Mouse (Mus musculus): ENCODE results near the gene 2900026A02Rik. TPM values are rescaled to one million over a fixed set of nuclear protein-coding genes. Genes with fewer than 3 reads are reported as not detected.

2900026A02Rik gene
- total RNA-seq, 2 experiments from 2014 or later = 23.0 to 23.1 TPM

- DNase-seq = peak; percentile 41
Observed at GRCm38 (mm10) chr5:113174916-113175692, 45.9 kb downstream of the 2900026A02Rik start.

GRCm38 (mm10) chr5:113173318-113173717 lies 47.7 kb downstream of the 2900026A02Rik start:
- peak; percentile 85 for DNase-seq

GRCm38 (mm10) chr5:113171968-113172578 lies 49.0 kb downstream of the 2900026A02Rik start:
- DNase-seq = no peak

- DNase-seq = no peak
Observed at GRCm38 (mm10) chr5:113170064-113170754, 50.8 kb downstream of the 2900026A02Rik start.

- DNase-seq = peak; percentile 77
Observed at GRCm38 (mm10) chr5:113167733-113168132, 53.3 kb downstream of the 2900026A02Rik start.

GRCm38 (mm10) chr5:113165481-113165880 lies 55.6 kb downstream of the 2900026A02Rik start:
- DNase-seq = peak; percentile 54

- peak; percentile 91 for DNase-seq
Observed at GRCm38 (mm10) chr5:113164873-113165441, 56.1 kb downstream of the 2900026A02Rik start.

- DNase-seq = peak; percentile 81
Observed at GRCm38 (mm10) chr5:113164448-113164847, 56.6 kb downstream of the 2900026A02Rik start.

- peak; percentile 79 for DNase-seq
Observed at GRCm38 (mm10) chr5:113163116-113163515, 57.9 kb downstream of the 2900026A02Rik start.

- no peak for DNase-seq
Observed at GRCm38 (mm10) chr5:113162699-113163098, 58.3 kb downstream of the 2900026A02Rik start.

- no peak for DNase-seq
Observed at GRCm38 (mm10) chr5:113161576-113161975, 59.5 kb downstream of the 2900026A02Rik start.

- DNase-seq = no peak
Observed at GRCm38 (mm10) chr5:113160320-113160719, 60.7 kb downstream of the 2900026A02Rik start.

- DNase-seq = no peak
Observed at GRCm38 (mm10) chr5:113158759-113159355, 62.2 kb downstream of the 2900026A02Rik start.

- DNase-seq = no peak
Observed at GRCm38 (mm10) chr5:113157588-113157987, 63.4 kb downstream of the 2900026A02Rik start.

GRCm38 (mm10) chr5:113157006-113157405 lies 64.0 kb downstream of the 2900026A02Rik start:
- DNase-seq = no peak

- peak; percentile 90 for DNase-seq
Observed at GRCm38 (mm10) chr5:113155133-113155532, 65.9 kb downstream of the 2900026A02Rik start.

GRCm38 (mm10) chr5:113154441-113154840 lies 66.6 kb downstream of the 2900026A02Rik start:
- no peak for DNase-seq

- DNase-seq = no peak
Observed at GRCm38 (mm10) chr5:113153508-113153830, 67.6 kb downstream of the 2900026A02Rik start.

GRCm38 (mm10) chr5:113152663-113153507 lies 68.2 kb downstream of the 2900026A02Rik start:
- peak; percentile 56 for DNase-seq

GRCm38 (mm10) chr5:113151554-113152103 lies 69.4 kb downstream of the 2900026A02Rik start:
- peak; percentile 80 for DNase-seq
